Mouse (Mus musculus) forebrain, postnatal 0 days (tissue): ENCODE results near the gene 2010111I01Rik. TPM values are rescaled to one million over a fixed set of nuclear protein-coding genes. Genes with fewer than 3 reads are reported as not detected.
A peak's percentile ranks its signal among the peaks of the same experiment; 100 is the strongest.

Source experiments
- ATAC-seq: fragments of 200-750 bp; cut with Nextera tagmentation; 2 replicates; pipeline ENCODE4 v1.8.0; 2017; ENCODE audit warnings: mild to moderate bottlenecking, moderate library complexity
- DNase-seq: peaks from one replicate; pipeline ENCODE4 v3.0.0-alpha.2; 2015
- H3K27ac ChIP-seq: fragments of 300-500 bp; sonication (generic); 2 replicates; pipeline ENCODE4 v1.5.1; 2014; ENCODE audit warnings: low read depth, mild to moderate bottlenecking, antibody characterized with exemption, low read length, moderate library complexity, mixed read lengths
- H3K27me3 ChIP-seq: fragments of 300-500 bp; sonication (generic); 2 replicates; pipeline ENCODE4 v1.6.1; 2014; ENCODE audit warnings: mild to moderate bottlenecking, low read length, mixed read lengths; ENCODE audit not compliant: insufficient read depth
- H3K36me3 ChIP-seq: fragments of 300-500 bp; sonication (generic); 2 replicates; pipeline ENCODE4 v1.6.1; 2014; ENCODE audit warnings: mild to moderate bottlenecking, moderate library complexity; ENCODE audit not compliant: insufficient read depth
- H3K4me1 ChIP-seq: fragments of 300-500 bp; sonication (generic); 2 replicates; pipeline ENCODE4 v1.6.1; 2014; ENCODE audit warnings: antibody characterized with exemption; ENCODE audit not compliant: insufficient read depth
- H3K4me2 ChIP-seq: fragments of 300-500 bp; sonication (generic); 2 replicates; pipeline ENCODE4 v1.6.1; 2014; ENCODE audit warnings: low read depth, mild to moderate bottlenecking, moderate library complexity
- H3K4me3 ChIP-seq: fragments of 300-500 bp; sonication (generic); 2 replicates; pipeline ENCODE4 v1.5.1; 2014; ENCODE audit warnings: low read depth, low read length, mixed read lengths
- H3K9ac ChIP-seq: fragments of 300-500 bp; sonication (generic); 2 replicates; pipeline ENCODE4 v1.6.1; 2014; ENCODE audit warnings: mild to moderate bottlenecking
- H3K9me3 ChIP-seq: fragments of 300-500 bp; sonication (generic); 2 replicates; pipeline ENCODE4 v1.6.1; 2016; ENCODE audit warnings: low read length
- CTCF ChIP-seq: sonication (generic); IDR thresholded peaks from 2 replicates; pipeline ENCODE4 v1.5.1; 2016; ENCODE audit warnings: antibody characterized with exemption, control low read depth, low read depth
- WGBS: fragments of 180-500 bp; shearing (Covaris S2); extraction: QIAGEN DNeasy Blood & Tissue Kit; methylation state at CpG from one replicate; pipeline ENCODE4 v1.1.7; 2014; 5-methylcytosine and 5-hydroxymethylcytosine counted together
- polyA plus RNA-seq: library from polyadenylated mRNA; unstranded; fragments of >200 nt; fragmentation: Nextera tagmentation; extraction: Ambion mirVana; gene quantifications from 2 replicates; pipeline ENCODE4 v1.2.1, GENCODE M21; 2015
- total RNA-seq: library from RNA; depleted of rRNA; stranded (reverse); fragments of >200 nt; gene quantifications from 2 replicates; pipeline ENCODE4 v1.2.3, GENCODE M21; 2014

The 2010111I01Rik gene
- total and polyA plus RNA-seq, 2 experiments from 2014 or later: 20.3 to 47.8 TPM

DNA sequence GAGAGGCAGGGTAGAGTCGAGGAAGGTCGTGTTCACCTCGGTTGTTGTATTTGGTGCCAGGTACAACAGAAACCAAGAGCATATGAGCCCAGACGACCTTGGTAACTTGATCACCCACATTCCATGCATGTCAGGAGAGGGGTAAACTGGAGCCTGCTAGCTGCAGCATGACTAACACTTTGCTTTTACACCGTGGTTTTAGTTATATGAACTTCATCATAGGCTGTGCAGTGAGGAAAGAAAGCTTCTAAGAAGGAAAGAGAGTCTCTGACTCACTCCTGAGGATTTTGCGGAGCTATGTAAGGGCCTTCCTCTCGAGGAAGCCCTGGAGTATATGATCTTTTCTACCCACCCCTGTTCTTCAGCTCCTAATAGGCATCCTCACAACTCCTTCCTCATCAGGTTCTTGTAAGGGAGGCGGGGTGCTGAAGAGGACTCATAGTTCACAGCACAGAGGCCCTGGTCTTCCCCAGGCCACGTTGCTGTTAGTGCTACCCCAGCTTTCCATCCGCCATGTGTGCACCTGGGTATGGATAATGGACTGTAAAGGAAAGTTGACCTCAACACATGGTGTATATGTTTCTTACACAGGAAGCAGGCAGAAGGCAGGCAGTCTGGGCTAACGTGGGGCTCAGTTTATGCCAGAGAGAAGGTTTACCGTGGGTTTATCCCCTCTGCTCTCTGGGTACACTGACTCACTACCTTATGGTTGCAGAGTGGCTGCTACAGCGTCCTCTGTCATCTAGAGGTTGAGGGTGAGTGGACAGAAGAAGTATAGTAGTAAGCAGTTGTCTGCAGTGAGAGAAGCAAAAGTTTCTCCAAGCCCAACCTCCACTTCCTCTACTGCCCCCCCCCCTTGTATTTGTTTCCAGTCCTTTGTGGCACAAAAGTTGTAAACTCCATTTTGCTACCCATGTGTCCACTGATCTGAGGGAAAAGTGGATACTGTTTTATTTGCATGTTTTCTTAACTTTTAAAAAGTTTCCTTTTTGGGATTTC, 222.8 kb downstream of the 2010111I01Rik start:
- no peak overlapping the region for H3K27ac ChIP-seq
- H3K4me3 ChIP-seq: no peak overlapping the region
- TF ChIP-seq CTCF: no peak
- H3K9ac ChIP-seq: no peak overlapping the region
- WGBS: 84% methylated on average over 13 of the region's 13 CpGs
- H3K27me3 ChIP-seq: no peaks in the 10 kb centered on the region
- H3K4me1 ChIP-seq: no peaks in the 10 kb centered on the region
- 0 out of 2 replicates have a peak, but pooled peaks cover 4% of the 10 kb centered on the region for H3K36me3 ChIP-seq
- ATAC-seq (0 out of 2 replicates have a peak, but pooled peaks have one; percentile 16), DNase-seq (no peak)
- H3K4me2 ChIP-seq: no peak overlapping the region
- no peaks in the 10 kb centered on the region for H3K9me3 ChIP-seq

DNA sequence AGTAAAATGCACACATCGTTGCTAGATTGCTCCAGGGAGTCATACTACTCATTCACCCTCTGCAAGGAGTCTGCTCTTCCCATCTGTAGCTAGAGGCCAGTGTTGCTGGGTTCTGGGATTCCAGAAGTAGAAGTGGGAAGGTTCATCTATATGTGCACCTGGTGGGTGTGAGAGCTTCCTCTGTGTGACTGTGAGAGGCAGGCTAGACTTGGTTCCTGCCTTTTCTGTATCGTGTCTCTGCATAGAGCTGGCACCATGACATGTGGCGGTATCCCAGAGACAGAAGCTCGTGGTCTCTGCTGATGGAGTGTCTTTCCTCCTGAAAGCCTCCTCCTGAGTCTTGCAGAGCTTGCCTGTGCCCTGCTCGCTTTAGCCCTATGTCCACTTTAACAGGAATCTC, 223.6 kb downstream of the 2010111I01Rik start:
- no peaks in the 10 kb centered on the region for H3K27me3 ChIP-seq
- ATAC-seq (no peak), DNase-seq (no peak)
- TF ChIP-seq CTCF: no peak
- 51% methylated on average over 5 of the region's 5 CpGs for WGBS
- no peak overlapping the region for H3K4me2 ChIP-seq
- H3K4me1 ChIP-seq: no peaks in the 10 kb centered on the region
- no peak overlapping the region for H3K9ac ChIP-seq
- no peaks in the 10 kb centered on the region for H3K9me3 ChIP-seq
- H3K4me3 ChIP-seq: no peak overlapping the region
- H3K36me3 ChIP-seq: 0 out of 2 replicates have a peak, but pooled peaks cover 4% of the 10 kb centered on the region
- no peak overlapping the region for H3K27ac ChIP-seq

DNA sequence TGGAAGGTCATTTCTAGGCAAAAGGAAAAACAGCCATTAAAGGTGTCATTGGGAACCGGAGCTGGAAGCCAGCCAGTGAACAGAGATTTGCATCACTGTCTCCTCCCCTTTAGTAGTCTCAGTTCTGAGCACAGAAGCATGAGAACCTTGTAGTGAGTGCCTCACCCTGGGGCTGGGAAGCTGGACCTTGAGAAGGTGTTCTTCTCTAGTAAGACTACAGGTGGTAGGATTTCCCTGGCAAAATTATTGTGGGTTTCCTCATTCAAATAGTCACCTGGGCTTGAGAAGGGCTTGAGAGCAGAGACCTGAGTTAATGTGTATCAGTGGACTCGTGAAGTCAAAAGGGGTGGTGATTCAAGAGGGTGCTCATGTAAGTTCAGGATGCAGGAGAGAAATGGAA, 224.1 kb downstream of the 2010111I01Rik start:
- WGBS: 50% methylated on average over 2 of the region's 2 CpGs
- ATAC-seq (no peak), DNase-seq (no peak)
- Histone ChIP-seq H3K4me2 (no peak overlapping the region), H3K9me3 (no peaks in the 10 kb centered on the region), H3K27ac (no peak overlapping the region), H3K36me3 (0 out of 2 replicates have a peak, but pooled peaks cover 4% of the 10 kb centered on the region), H3K4me3 (no peak overlapping the region), H3K4me1 (no peaks in the 10 kb centered on the region), H3K27me3 (no peaks in the 10 kb centered on the region), H3K9ac (no peak overlapping the region)
- TF ChIP-seq CTCF: no peak

DNA sequence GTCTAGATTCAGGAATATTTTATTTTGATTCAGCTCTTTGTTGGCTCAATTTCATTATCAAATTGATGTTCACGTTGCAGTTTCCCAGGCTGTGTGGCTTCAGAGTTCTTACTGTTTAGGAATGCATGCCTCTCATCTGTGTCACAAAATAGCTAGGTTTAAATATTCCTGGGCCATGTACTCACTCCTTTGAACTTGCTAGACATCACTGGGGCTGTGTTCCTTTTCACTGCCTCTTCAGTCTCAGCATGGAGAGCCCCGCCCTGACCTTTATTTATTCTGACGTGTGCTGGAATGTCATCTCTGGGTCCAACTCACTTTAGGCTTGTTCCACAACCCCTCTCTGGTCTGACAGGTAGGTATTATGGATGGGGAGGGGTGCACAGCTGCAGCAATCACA, 228.7 kb downstream of the 2010111I01Rik start:
- H3K4me3 ChIP-seq: no peak overlapping the region
- no peak for TF ChIP-seq CTCF
- no peak overlapping the region for H3K4me2 ChIP-seq
- H3K27me3 ChIP-seq: no peaks in the 10 kb centered on the region
- H3K36me3 ChIP-seq: 0 out of 2 replicates have a peak, but pooled peaks cover 4% of the 10 kb centered on the region
- ATAC-seq (no peak), DNase-seq (no peak)
- no peaks in the 10 kb centered on the region for H3K9me3 ChIP-seq
- 67% methylated on average over 3 of the region's 3 CpGs for WGBS
- no peak overlapping the region for H3K9ac ChIP-seq
- no peaks in the 10 kb centered on the region for H3K4me1 ChIP-seq
- no peak overlapping the region for H3K27ac ChIP-seq

- no peak for ATAC-seq
- Histone ChIP-seq H3K9me3 (no peaks in the 10 kb centered on the region), H3K4me3 (no peak overlapping the region), H3K4me2 (no peak overlapping the region), H3K27me3 (no peaks in the 10 kb centered on the region), H3K27ac (no peak overlapping the region), H3K9ac (no peak overlapping the region), H3K4me1 (no peaks in the 10 kb centered on the region), H3K36me3 (no peaks in the 10 kb centered on the region)
- no peak for DNase-seq
- TF ChIP-seq CTCF: no peak
- WGBS: 94% methylated on average over 1 of the region's 1 CpGs
These were observed 233.3 kb downstream of the 2010111I01Rik start for GRCm38 (mm10) chr13:63198038-63198437.

DNA sequence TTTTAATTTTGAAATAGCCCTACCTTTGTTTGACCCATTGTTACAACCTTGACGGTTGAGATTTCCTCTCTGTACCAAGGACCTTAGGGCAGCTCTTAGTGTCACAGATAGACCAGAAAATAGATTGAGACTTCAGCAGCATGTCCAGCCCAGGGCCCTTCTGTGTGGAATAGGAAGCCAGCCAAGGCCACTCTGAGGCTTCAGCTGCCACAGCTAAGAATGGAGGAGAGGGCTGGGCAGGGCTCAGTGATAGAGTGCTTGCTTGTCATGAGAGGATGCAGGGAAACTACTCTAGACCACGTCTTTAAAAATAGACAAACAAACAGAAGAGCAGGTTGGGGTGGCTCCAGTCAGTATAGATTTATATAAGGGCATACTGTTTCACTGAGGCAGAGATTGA, 234.9 kb downstream of the 2010111I01Rik start:
- ATAC-seq (no peak), DNase-seq (no peak)
- whole genome bisulfite sequencing: 81% methylated on average over 2 of the region's 2 CpGs
- no peak overlapping the region for H3K27ac ChIP-seq
- no peak overlapping the region for H3K4me3 ChIP-seq
- no peaks in the 10 kb centered on the region for H3K9me3 ChIP-seq
- no peaks in the 10 kb centered on the region for H3K4me1 ChIP-seq
- no peak overlapping the region for H3K9ac ChIP-seq
- no peak for TF ChIP-seq CTCF
- no peak overlapping the region for H3K4me2 ChIP-seq
- H3K27me3 ChIP-seq: no peaks in the 10 kb centered on the region
- no peaks in the 10 kb centered on the region for H3K36me3 ChIP-seq
